Mouse (Mus musculus): ENCODE data around the gene Pygm.

Pygm gene

DNA sequence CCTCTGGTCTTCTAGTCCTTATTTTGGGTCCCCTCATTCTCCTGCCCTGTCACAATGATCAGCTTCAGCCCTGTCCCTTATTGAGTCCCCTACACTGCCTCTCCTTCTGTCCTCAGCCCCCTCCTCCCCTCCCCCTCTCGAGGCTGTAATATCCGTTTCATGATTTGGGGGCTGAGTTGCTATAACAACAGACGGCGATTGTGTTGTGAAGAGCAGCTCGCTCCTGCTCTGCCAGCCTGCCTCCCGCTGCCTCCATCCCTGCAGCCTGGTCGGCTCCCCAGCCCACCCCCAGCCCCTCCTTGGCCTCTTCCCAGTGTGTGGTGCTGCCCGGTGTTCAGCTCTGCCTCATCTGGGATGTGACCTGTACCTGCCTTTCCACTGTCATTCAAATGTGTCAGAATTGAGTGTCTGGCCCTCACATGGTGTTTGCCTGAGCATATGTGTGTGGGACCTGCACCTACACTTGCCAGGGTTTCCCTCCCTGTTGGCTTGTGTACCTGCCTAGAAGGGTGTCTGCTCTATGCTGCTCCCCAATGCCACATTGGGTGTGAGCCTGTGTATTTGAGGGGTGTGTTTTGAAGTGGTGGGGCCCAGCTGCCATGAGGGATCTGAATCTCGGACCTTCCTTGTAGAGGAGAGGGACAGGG, 32.0 kb downstream of the Pygm start:
- DNase-seq = no peak

DNA sequence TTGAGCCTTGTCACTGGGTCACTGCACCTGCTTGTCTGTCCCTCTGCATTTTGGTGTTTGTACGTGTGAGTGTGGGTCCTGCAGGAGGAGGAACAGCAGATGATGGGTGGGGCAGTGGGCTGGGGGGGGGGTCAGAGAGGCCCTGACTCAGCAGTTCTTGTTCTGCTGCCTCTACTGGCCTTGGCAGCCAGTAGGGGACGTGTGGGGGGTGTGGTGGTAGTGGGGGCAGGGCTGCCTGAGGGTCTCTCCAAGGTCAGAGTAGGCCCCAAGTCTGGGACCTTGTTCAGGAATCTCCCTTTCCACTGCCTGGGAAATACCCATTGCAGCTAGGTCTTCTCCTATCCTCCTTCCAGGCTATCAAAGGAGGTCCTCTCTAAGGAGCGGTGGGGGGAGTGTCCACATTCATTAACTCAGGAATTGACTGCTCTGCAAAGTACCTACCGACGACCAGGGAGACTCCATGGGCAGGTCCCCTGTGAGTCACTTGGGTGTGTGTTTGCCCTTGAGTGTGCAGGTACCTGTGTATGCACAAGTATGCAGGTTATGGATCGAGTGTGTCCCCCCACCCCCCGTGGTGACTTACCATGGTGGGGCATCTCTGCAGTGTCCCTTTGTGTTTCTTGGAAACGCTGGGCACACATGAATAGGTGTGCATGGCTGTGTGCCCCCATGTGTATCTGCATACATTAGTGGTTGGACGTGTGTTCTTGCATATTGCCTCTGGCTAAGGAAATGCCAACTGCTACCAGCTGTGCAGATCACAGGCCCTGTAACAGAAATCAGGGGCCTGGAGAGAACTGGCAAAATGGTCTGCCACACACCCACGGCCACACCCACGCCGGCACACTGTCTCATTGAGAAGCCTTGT, 32.9 kb downstream of the Pygm start:
- peak; percentile 92 for DNase-seq

- DNase-seq = peak; percentile 99
Measured at GRCm38 (mm10) chr19:6418233-6418879, 34.2 kb downstream of the Pygm start, which contains the start of gene Nrxn2. Gene Nrxn2 (plus strand): TSS chr19:6418731.

GRCm38 (mm10) chr19:6418984-6419692, 34.9 kb downstream of the Pygm start:
- DNase-seq = no peak

GRCm38 (mm10) chr19:6419805-6420310, 35.7 kb downstream of the Pygm start:
- peak; percentile 90 for DNase-seq

GRCm38 (mm10) chr19:6420481-6421210, 36.4 kb downstream of the Pygm start:
- DNase-seq = peak; percentile 89

DNA sequence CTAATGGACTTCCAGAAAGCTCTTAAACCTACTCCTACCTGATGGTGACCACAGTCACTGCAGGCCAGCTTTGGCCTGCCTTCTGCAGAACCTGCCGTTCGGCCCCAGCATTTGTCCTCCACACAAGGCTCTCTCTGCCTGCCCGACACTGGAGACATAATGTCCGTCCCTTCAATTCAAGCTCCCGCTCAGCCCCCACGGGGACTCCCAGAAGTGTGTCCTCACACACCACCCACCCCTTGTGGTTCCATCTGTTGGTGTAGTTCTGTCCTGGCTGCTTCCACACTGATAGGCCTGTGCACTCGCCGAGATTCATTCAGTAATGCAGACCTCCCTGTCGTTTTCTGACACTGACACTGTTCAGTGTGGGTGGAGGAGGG, 37.0 kb downstream of the Pygm start:
- DNase-seq = no peak

DNA sequence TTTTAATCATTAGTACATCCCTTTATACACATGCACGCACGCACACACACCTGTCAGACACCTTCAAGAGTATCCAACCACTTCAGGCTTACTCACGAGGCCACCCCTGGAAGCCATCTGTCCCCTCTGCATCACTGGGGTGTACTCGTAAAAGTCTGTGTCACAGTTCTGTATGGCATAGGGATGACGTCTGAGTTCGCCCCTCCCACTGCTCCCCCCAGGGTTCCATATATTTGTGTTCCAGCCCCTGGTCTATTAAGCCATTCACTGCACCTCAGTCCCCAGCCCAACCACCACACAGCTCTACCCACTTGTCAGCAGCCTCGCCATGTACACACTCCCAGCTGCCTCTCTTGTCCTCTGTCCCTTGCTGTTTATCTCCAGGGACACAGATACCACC, 37.8 kb downstream of the Pygm start:
- peak; percentile 80 for DNase-seq

DNA sequence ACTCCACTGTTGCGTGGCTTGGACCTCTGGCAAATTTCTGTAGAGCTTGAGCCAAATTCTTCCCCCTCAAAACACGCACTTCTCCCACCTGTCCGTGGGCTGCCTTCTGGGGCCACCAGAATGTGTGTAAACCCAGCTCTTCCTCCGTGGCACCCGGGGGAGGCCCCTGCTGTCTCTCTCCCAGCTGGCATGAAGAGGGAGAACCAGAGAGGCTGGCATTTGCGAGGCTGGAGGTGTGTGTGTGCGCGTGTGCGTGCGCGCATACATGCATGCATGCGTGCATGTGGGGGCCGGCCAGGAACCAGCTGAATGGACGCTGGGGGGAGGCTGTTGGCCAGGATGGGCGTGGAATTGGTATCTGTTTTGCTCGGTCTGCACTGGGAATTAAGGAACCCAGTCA, 39.0 kb downstream of the Pygm start:
- DNase-seq = no peak

GRCm38 (mm10) chr19:6424137-6424881, 40.1 kb downstream of the Pygm start:
- no peak for DNase-seq

DNA sequence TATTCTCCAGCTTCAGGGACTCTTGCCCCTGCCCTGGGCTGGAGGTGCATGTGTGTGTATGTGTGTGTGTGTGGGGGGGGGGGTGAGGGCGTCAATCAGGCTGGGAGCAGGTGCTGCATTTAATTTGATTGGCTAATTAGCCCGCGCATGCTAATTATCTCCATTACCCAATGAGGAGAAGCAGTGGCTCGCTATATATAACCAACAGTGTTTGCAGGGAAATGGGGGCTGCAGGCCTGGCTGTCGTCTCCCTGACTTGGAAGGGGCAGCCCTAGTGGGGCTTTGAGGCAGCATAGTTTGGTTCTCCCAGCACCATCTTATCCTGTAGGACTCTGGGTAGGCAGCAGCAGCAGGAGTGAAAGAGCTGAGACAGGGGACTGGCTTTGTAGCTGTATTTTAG, 41.4 kb downstream of the Pygm start:
- no peak for DNase-seq

- no peak for DNase-seq
Measured at GRCm38 (mm10) chr19:6426703-6427500, 42.7 kb downstream of the Pygm start.

DNA sequence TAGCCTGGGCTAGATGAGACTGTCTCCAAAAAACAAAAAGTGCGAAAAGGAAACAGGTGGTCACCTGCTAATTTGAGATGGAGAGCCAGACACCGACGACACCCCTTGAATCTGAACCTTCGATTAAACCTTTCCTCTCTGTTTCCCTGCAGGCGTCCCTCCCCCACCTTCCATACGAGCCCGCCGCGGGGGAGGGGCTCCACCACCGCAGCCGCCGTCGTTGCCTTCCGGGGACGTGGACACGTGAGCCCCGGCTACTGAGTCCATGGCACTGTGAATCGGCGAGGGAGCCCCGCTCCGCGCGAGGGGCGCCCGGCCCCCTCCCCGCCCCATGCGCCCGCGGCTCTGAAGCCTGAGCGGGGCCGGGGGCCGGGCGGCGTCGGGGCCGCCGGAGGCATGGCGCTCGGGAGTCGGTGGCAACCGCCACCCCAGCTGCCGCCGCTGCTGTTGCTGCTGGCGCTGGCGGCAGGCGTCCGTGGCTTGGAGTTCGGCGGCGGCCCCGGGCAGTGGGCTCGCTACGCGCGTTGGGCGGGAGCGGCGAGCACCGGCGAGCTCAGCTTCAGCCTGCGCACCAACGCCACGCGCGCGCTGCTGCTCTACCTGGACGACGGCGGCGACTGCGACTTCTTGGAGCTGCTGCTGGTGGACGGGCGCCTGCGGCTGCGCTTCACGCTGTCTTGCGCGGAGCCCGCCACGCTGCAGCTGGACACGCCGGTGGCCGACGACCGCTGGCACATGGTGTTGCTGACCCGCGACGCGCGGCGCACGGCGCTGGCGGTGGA, 43.6 kb downstream of the Pygm start:
- no peak for DNase-seq

GRCm38 (mm10) chr19:6428501-6429200, 44.5 kb downstream of the Pygm start:
- no peak for DNase-seq

GRCm38 (mm10) chr19:6443016-6443415, 58.8 kb downstream of the Pygm start:
- no peak for DNase-seq

GRCm38 (mm10) chr19:6445761-6446423, 61.7 kb downstream of the Pygm start:
- DNase-seq = no peak

GRCm38 (mm10) chr19:6446736-6447437, 62.7 kb downstream of the Pygm start:
- DNase-seq = no peak

Measured in heart, adult 11 months (tissue).